Mouse (Mus musculus) embryo, embryonic 10 days (tissue): Measurements from ENCODE around the gene Esp36.
"Not testable (repeated sequence)": the region's sequence is repeated elsewhere in the genome, so short reads cannot be mapped to it uniquely, and the experiment has no call there.

Experiments
- DNase-seq: peaks from one replicate; pipeline ENCODE4 v3.0.0-alpha.2; 2015; ENCODE audit warnings: low spot score

Esp36 gene

GRCm38 (mm10) chr17:38420085-38420484 lies at the start of gene Esp36:
TSS of gene Esp36 (minus strand) at chr17:38420185.
- no peak for DNase-seq

DNA sequence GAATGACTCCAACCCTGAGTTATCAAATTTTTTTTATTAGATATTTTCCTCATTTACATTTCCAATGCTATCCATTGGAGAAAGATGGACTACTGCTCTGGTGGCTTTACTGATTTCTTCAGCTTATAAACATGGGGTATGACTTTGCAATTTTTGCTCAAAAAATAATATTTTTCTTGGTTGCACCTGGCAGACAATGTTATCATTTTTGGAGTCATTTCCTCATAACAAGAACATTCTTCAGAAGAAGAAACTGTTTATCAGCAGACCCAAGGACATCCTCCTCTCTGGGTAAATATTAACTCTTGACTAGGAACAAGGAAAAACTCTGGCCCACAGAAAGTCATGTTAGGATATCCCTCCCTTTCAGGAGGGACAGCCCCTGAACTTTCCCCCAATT lies 36.2 kb upstream of the Esp36 start:
- not testable (repeated sequence) for DNase-seq

GRCm38 (mm10) chr17:38450688-38451087 lies 30.7 kb upstream of the Esp36 start:
- no peak for DNase-seq

DNA sequence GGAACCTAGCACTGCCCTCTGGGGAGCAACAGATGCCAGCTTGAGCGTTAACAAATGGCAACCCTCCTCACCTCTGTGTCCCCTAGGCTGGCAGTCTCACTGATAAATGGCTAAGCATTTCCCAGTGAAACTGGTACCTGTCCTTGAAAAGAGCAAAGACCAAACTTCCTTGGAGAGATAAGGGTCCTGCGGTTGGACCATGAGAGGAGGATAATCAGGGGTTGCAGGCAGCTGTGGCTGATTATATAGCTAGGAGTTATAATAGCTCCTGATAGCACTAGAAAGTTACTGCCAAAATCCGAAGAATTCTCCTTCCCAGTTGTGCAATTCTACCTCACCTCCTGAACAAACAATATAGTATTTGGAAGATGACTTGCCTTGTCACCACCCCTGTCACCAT lies 13.8 kb downstream of the Esp36 start:
- no peak for DNase-seq

DNA sequence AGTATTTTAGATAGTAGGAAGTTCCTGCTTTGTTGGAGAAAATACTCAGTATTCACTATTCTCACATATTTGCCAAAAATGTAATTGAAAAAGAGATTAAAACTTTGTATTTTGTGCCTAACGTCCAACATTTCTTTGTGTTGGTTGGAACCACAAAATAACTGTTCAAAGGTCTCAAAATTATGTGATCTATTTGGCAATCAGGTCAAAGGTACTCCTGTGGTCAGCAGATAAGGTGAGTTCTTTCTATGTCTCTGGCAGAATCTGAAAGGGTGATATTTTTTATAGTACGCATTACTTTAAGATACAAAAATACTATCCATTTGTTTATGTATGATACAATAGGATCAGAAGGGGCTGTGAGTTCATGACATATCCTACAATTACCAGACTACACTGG lies 28.2 kb downstream of the Esp36 start:
- no peak for DNase-seq
